Mouse (Mus musculus) B cell, adult 2 months (primary cell): ENCODE results near the gene Gm16506.
"Not testable (repeated sequence)": the region's sequence is repeated elsewhere in the genome, so short reads cannot be mapped to it uniquely, and the experiment has no call there.

ENCODE experiments used
- DNase-seq, 2 experiments: peaks; one replicate each; pipeline ENCODE4 v3.0.0; 2022

Gm16506 gene

GRCm38 (mm10) chr14:43727385-43727784 lies at the start of gene Gm16506:
Gm16506 (minus strand) TSS chr14:43727485.
- not testable (repeated sequence) for DNase-seq

GRCm38 (mm10) chr14:43747566-43747965 lies 20.3 kb upstream of the Gm16506 start, which contains the start of gene Gm6526:
Gm6526 (plus strand) TSS chr14:43747866.
- DNase-seq, result not testable (repeated sequence)

- DNase-seq, result not testable (repeated sequence)
These were observed 29.7 kb downstream of the Gm16506 start, which contains the start of gene Gm7324 for GRCm38 (mm10) chr14:43697621-43698020. Gm7324 (plus strand) TSS chr14:43697828.

GRCm38 (mm10) chr14:43677099-43677498 lies 50.2 kb downstream of the Gm16506 start, which contains the start of gene Gm8165:
Gm8165 (minus strand) TSS chr14:43677199.
- DNase-seq, result not testable (repeated sequence)
